Mouse (Mus musculus) regulatory T cell (primary cell): ENCODE data around the gene Faap20.

Experiments
- in situ Hi-C: fragments of 300-600 bp; cut with MboI, MseI; formaldehyde crosslinking; loops from one replicate; pipeline ENCODE4 v1.15.1; 2025; ENCODE audit warnings: high pct_unique_total_duplicates

Faap20 gene

GRCm38 (mm10) chr4:155221106-155221505 is 28.5 kb upstream of the Faap20 start:
- in situ Hi-C loops = no loop called here

GRCm38 (mm10) chr4:155221599-155222551 is 27.7 kb upstream of the Faap20 start:
- in situ Hi-C loops = no loop called here

GRCm38 (mm10) chr4:155222552-155222840 is 27.1 kb upstream of the Faap20 start, which contains the start of gene Ski:
Gene Ski, minus strand, starts transcription at chr4:155222592.
- in situ Hi-C loops = no loop called here

- in situ Hi-C loops = no loop called here
Observed at GRCm38 (mm10) chr4:155222841-155223593, 26.6 kb upstream of the Faap20 start.

GRCm38 (mm10) chr4:155223594-155224528 is 25.7 kb upstream of the Faap20 start:
- in situ Hi-C loops = no loop called here

GRCm38 (mm10) chr4:155225918-155226317 is 23.7 kb upstream of the Faap20 start:
- in situ Hi-C loops = no loop called here

GRCm38 (mm10) chr4:155227986-155228385 is 21.6 kb upstream of the Faap20 start:
- in situ Hi-C loops = no loop called here

- in situ Hi-C loops = no loop called here
Observed at GRCm38 (mm10) chr4:155228461-155228860, 21.1 kb upstream of the Faap20 start.

- in situ Hi-C loops = no loop called here
Observed at GRCm38 (mm10) chr4:155233878-155234277, 15.7 kb upstream of the Faap20 start.

- in situ Hi-C loops = loop anchor here (5.0 kb wide), 1 partner anchor 53 kb away; no protein-coding TSS in a partner anchor
Observed at GRCm38 (mm10) chr4:155234371-155235310, 15.0 kb upstream of the Faap20 start.

GRCm38 (mm10) chr4:155235311-155236119 is 14.1 kb upstream of the Faap20 start:
- in situ Hi-C loops = loop anchor here (5.0 kb wide), 1 partner anchor 52 kb away; no protein-coding TSS in a partner anchor

GRCm38 (mm10) chr4:155236737-155237385 is 12.7 kb upstream of the Faap20 start:
- in situ Hi-C loops = loop anchor here (5.0 kb wide), 1 partner anchor 50 kb away; no protein-coding TSS in a partner anchor

- in situ Hi-C loops = loop anchor here (5.0 kb wide), 1 partner anchor 49 kb away; no protein-coding TSS in a partner anchor
Observed at GRCm38 (mm10) chr4:155238276-155238675, 11.3 kb upstream of the Faap20 start.

- in situ Hi-C loops = loop anchor here (5.0 kb wide), 1 partner anchor 48 kb away; no protein-coding TSS in a partner anchor
Observed at GRCm38 (mm10) chr4:155239494-155239893, 10.1 kb upstream of the Faap20 start.

GRCm38 (mm10) chr4:155241789-155242188 is 7.8 kb upstream of the Faap20 start:
- in situ Hi-C loops = loop anchor here (10.0 kb wide), 1 partner anchor 277 kb away; the partner anchor contains the start of genes Hes5 and Pank4

- in situ Hi-C loops = loop anchor here (10.0 kb wide), 1 partner anchor 277 kb away; the partner anchor contains the start of genes Hes5 and Pank4
Observed at GRCm38 (mm10) chr4:155242292-155242691, 7.3 kb upstream of the Faap20 start.

GRCm38 (mm10) chr4:155243233-155243632 is 6.4 kb upstream of the Faap20 start:
- in situ Hi-C loops = loop anchor here (10.0 kb wide), 1 partner anchor 278 kb away; the partner anchor contains the start of genes Hes5 and Pank4
